Mouse (Mus musculus): ENCODE results near the gene Tnk2.

DNA sequence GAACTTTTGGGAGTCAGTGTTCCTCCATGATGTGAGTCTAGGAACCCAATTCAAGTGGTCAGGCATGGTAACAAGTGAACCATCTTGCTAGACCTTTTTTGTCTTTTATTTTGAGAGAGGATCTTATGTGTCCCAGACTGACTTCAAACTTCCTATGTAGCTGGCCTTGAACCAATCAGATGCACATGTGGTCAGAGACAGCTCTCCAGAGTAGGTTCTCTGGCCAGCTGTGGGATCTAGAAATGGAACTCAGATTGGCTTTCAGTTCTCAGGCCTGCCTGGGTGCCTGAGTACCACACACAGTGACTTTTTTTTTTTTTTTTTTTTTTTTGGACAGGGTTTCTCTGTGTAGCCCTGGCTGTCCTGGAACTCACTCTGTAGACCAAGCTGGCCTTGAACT is 4.0 kb downstream of the Tnk2 start:
- TF ChIP-seq CTCF (IDR thresholded peaks at IDR 0.05; ENCODE audit: insufficient read depth, low read length) (no peak), POLR2A (IDR thresholded peaks at IDR 0.05; ENCODE audit: borderline replicate concordance, extremely low read depth, low read depth, low read length) (no peak)
